Mouse (Mus musculus): ENCODE data around the gene Pvr.
A peak's percentile ranks its signal among the peaks of the same experiment; 100 is the strongest.

Gene Pvr

GRCm38 (mm10) chr7:19920506-19921261 is at the start of gene Pvr:
Pvr (minus strand) TSS chr7:19921160.
- DNase-seq (ENCODE audit: low spot score), result peak; percentile 83

- no peak for DNase-seq (ENCODE audit: low spot score)
These were observed 49.2 kb upstream of the Pvr start for GRCm38 (mm10) chr7:19970196-19970595.

GRCm38 (mm10) chr7:19969541-19970090 is 48.7 kb upstream of the Pvr start:
- no peak for DNase-seq (ENCODE audit: low spot score)

GRCm38 (mm10) chr7:19969106-19969505 is 48.1 kb upstream of the Pvr start:
- no peak for DNase-seq (ENCODE audit: low spot score)

GRCm38 (mm10) chr7:19964985-19965579 is 44.1 kb upstream of the Pvr start, which contains the start of gene Ceacam20:
Ceacam20 (plus strand) TSS chr7:19965412.
- no peak for DNase-seq (ENCODE audit: low spot score)

- DNase-seq (ENCODE audit: low spot score), result no peak
These were observed 41.5 kb upstream of the Pvr start for GRCm38 (mm10) chr7:19962423-19962822.

GRCm38 (mm10) chr7:19956341-19956781 is 35.4 kb upstream of the Pvr start:
- DNase-seq (ENCODE audit: low spot score), result peak; percentile 54

GRCm38 (mm10) chr7:19955861-19956260 is 34.9 kb upstream of the Pvr start:
- DNase-seq (ENCODE audit: low spot score), result no peak

- no peak for DNase-seq (ENCODE audit: low spot score)
These were observed 32.1 kb upstream of the Pvr start for GRCm38 (mm10) chr7:19953054-19953453.

- no peak for DNase-seq (ENCODE audit: low spot score)
These were observed 31.5 kb upstream of the Pvr start for GRCm38 (mm10) chr7:19952320-19952986.

- DNase-seq (ENCODE audit: low spot score), result no peak
These were observed 29.6 kb upstream of the Pvr start, which contains the start of gene Igsf23 for GRCm38 (mm10) chr7:19950589-19950988. Igsf23 (minus strand) TSS chr7:19950756.

- DNase-seq (ENCODE audit: low spot score), result no peak
These were observed 29.0 kb upstream of the Pvr start for GRCm38 (mm10) chr7:19949996-19950395.

GRCm38 (mm10) chr7:19948956-19949355 is 28.0 kb upstream of the Pvr start:
- no peak for DNase-seq (ENCODE audit: low spot score)

- DNase-seq (ENCODE audit: low spot score), result no peak
These were observed 25.0 kb upstream of the Pvr start for GRCm38 (mm10) chr7:19945821-19946515.

- DNase-seq (ENCODE audit: low spot score), result no peak
These were observed 24.2 kb upstream of the Pvr start for GRCm38 (mm10) chr7:19945201-19945600.

GRCm38 (mm10) chr7:19944709-19945108 is 23.7 kb upstream of the Pvr start:
- DNase-seq (ENCODE audit: low spot score), result no peak

- no peak for DNase-seq (ENCODE audit: low spot score)
These were observed 19.3 kb upstream of the Pvr start for GRCm38 (mm10) chr7:19940256-19940655.

GRCm38 (mm10) chr7:19939555-19940235 is 18.7 kb upstream of the Pvr start:
- peak; percentile 82 for DNase-seq (ENCODE audit: low spot score)

- DNase-seq (ENCODE audit: low spot score), result no peak
These were observed 16.4 kb upstream of the Pvr start for GRCm38 (mm10) chr7:19937229-19937821.

- no peak for DNase-seq (ENCODE audit: low spot score)
These were observed 15.0 kb upstream of the Pvr start for GRCm38 (mm10) chr7:19935961-19936360.

- DNase-seq (ENCODE audit: low spot score), result no peak
These were observed 14.3 kb upstream of the Pvr start for GRCm38 (mm10) chr7:19935171-19935751.
